Mouse (Mus musculus) cerebellum, adult 2 months (tissue): ENCODE measurements around the gene 9130019O22Rik.

Source experiments
- CTCF ChIP-seq: fragments of 200-500 bp; IDR thresholded peaks from 2 replicates; pipeline ENCODE4 v1.5.1; 2011; ENCODE audit warnings: low read depth, mild to moderate bottlenecking, control low read depth, low read length, moderate library complexity, borderline replicate concordance; ENCODE audit not compliant: insufficient read depth
- POLR2A ChIP-seq: fragments of 200-500 bp; IDR thresholded peaks from 2 replicates; pipeline ENCODE4 v1.6.1; 2011; ENCODE audit warnings: low read length, control low read depth, borderline replicate concordance; ENCODE audit not compliant: insufficient read depth

- TF ChIP-seq POLR2A (no peak), CTCF (no peak)
Observed at GRCm38 (mm10) chr7:127335604-127336003, 51.4 kb downstream of the 9130019O22Rik start.
